Mouse (Mus musculus) kidney, adult 2 months (tissue): ENCODE data around the gene Msh2.

Source experiments
- CTCF ChIP-seq: fragments of 200-500 bp; conservative IDR thresholded peaks from 2 replicates; pipeline ENCODE4 v1.5.1; 2011; ENCODE audit warnings: low read depth, mild to moderate bottlenecking, control low read depth, low read length, moderate library complexity, mixed read lengths; ENCODE audit not compliant: insufficient read depth, insufficient read length
- POLR2A ChIP-seq: fragments of 200-500 bp; IDR thresholded peaks from one replicate; pipeline ENCODE4 v1.6.1; 2011; ENCODE audit warnings: low read depth, low read length, control low read depth

GRCm38 (mm10) chr17:87672677-87673286, 652 bp downstream of the Msh2 start:
- TF ChIP-seq CTCF (no peak), POLR2A (no peak)
